Mouse (Mus musculus) embryo, embryonic 9.5 days (tissue): Measurements from ENCODE around the gene Fam57b.

Source experiments
- DNase-seq: peaks from one replicate; pipeline ENCODE4 v3.0.0-alpha.2; 2017; ENCODE audit errors: extremely low spot score

Gene Fam57b

GRCm38 (mm10) chr7:126870520-126870891, 73.0 kb downstream of the Fam57b start:
- DNase-seq, result no peak

GRCm38 (mm10) chr7:126877239-126877638, 79.8 kb downstream of the Fam57b start:
- no peak for DNase-seq
